Mouse (Mus musculus) testis, postnatal 10 days (tissue): ENCODE measurements at regions not wholly inside any gene's neighbourhood (a gene's known extent, or its start where the extent isn't known, plus 50 kb on each side); places are given as distances from the start of the nearest gene placed in this dataset.
"Not testable (repeated sequence)": the region's sequence is repeated elsewhere in the genome, so short reads cannot be mapped to it uniquely, and the experiment has no call there.

Experiments
- DNase-seq: peaks from one replicate; pipeline ENCODE4 v3.0.0; 2021; ENCODE audit warnings: low spot score

- DNase-seq: no peak
These were observed 283.2 kb downstream of the 4933412E24Rik start for GRCm38 (mm10) chr15:59733031-59733810.

GRCm38 (mm10) chr15:59731129-59731528, 285.3 kb downstream of the 4933412E24Rik start:
- no peak for DNase-seq

- DNase-seq: no peak
These were observed 287.4 kb downstream of the 4933412E24Rik start for GRCm38 (mm10) chr15:59728817-59729560.

- no peak for DNase-seq
These were observed 288.2 kb downstream of the 4933412E24Rik start for GRCm38 (mm10) chr15:59728131-59728601.

GRCm38 (mm10) chr15:59725881-59726280, 290.5 kb downstream of the 4933412E24Rik start:
- DNase-seq: no peak

GRCm38 (mm10) chr15:59722661-59723413, 293.6 kb downstream of the 4933412E24Rik start:
- no peak for DNase-seq

- DNase-seq: no peak
These were observed 295.0 kb downstream of the 4933412E24Rik start for GRCm38 (mm10) chr15:59721420-59721819.

- no peak for DNase-seq
These were observed 295.4 kb downstream of the 4933412E24Rik start for GRCm38 (mm10) chr15:59721018-59721417.

- no peak for DNase-seq
These were observed 296.3 kb downstream of the 4933412E24Rik start for GRCm38 (mm10) chr15:59720149-59720548.

GRCm38 (mm10) chr15:59719383-59720128, 296.9 kb downstream of the 4933412E24Rik start:
- not testable (repeated sequence) for DNase-seq

- no peak for DNase-seq
These were observed 299.5 kb downstream of the 4933412E24Rik start for GRCm38 (mm10) chr15:59716872-59717271.

GRCm38 (mm10) chr15:59715951-59716350, 300.5 kb downstream of the 4933412E24Rik start:
- no peak for DNase-seq

GRCm38 (mm10) chr15:59713965-59714739, 302.3 kb downstream of the 4933412E24Rik start:
- no peak for DNase-seq

- no peak for DNase-seq
These were observed 304.2 kb downstream of the 4933412E24Rik start for GRCm38 (mm10) chr15:59712077-59712752.

GRCm38 (mm10) chr15:59709925-59710324, 306.5 kb downstream of the 4933412E24Rik start:
- DNase-seq: no peak

- no peak for DNase-seq
These were observed 308.0 kb downstream of the 4933412E24Rik start for GRCm38 (mm10) chr15:59708402-59708801.

- no peak for DNase-seq
These were observed 309.3 kb downstream of the 4933412E24Rik start for GRCm38 (mm10) chr15:59707081-59707480.
